Mouse (Mus musculus) A20 (cell line): ENCODE data around the gene Gnb1.

Source experiments
- DNase-seq: peaks from one replicate; pipeline ENCODE4 v3.0.0-alpha.2; 2011; ENCODE audit warnings: low read depth, low spot score

Gene Gnb1

DNA sequence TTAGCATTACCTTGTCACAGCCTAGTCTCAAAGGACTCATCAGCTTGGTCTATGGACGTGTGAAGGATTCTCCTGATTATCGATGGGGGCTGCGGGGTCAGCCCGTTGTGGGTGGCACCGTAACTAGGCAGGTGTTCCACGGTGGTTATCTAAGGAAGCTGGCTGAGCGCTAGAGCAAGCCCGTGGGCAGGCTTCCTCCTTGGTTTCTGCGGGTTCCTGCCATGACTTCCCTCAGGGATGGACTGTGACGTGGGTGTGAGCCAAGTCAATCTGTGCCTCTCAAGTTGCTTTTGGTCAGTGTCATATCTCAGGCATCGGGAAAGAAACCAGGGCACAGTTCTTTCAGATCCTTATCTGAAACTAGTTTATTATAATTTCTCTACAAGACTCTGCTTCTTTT lies 83.8 kb downstream of the Gnb1 start:
- no peak for DNase-seq

DNA sequence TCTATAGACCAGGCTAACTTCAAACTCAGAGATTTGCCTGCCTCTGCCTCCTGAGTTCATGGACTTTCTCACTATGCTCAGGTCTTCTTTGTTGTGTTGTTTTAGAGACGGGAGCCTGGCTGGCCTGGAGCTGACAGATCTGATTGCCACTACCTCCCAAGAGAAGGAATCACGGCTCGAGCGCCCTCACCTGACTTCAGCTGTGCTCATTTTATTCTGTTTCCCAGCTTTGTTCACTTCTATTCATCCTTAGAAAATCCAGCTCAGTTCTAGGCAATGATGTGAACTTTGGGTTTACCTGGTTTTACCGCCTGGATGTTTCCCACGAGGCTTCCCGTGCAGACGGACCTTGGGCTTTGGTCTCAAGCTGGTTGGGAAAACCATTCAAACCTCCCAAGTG lies 84.4 kb downstream of the Gnb1 start:
- no peak for DNase-seq

DNA sequence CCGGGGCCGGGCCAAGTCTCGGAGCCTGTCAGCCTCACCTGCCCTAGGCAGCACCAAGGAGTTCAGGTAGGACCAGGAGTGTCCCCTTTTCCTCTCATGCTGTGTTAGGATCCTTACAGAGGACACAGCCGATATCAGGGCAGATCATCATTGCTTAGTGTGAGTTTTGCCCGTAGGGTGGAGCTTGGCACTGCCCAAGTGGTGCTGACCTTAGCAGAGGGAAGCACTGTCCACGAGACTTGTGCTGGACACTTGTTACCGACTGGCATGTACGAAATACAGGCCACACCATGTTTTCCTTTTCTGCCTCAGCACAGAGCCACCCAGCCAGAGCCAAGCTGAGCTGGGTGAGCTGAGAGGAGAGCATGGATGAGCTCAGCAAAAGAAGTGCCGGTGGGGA lies 86.0 kb downstream of the Gnb1 start:
- DNase-seq = no peak

DNA sequence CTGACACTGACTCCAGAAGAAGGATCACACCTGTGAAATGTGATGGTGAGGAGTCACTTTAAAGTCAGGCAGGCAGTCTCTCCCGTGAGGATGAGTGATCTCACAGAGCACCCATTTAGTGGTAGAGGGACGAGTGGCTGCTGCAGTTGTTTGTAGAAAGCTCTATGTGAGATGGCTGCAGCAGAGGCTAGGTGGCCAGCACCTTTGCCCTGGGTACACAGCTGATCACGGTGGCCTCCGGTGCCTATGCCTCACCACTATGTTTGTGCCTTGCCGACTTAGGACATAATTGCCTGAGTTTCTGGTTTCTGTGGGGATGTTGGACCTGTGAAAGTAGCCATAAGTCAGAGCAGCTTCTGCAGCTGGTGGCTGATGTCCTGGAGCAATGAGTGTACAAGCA lies 86.6 kb downstream of the Gnb1 start:
- DNase-seq = no peak

DNA sequence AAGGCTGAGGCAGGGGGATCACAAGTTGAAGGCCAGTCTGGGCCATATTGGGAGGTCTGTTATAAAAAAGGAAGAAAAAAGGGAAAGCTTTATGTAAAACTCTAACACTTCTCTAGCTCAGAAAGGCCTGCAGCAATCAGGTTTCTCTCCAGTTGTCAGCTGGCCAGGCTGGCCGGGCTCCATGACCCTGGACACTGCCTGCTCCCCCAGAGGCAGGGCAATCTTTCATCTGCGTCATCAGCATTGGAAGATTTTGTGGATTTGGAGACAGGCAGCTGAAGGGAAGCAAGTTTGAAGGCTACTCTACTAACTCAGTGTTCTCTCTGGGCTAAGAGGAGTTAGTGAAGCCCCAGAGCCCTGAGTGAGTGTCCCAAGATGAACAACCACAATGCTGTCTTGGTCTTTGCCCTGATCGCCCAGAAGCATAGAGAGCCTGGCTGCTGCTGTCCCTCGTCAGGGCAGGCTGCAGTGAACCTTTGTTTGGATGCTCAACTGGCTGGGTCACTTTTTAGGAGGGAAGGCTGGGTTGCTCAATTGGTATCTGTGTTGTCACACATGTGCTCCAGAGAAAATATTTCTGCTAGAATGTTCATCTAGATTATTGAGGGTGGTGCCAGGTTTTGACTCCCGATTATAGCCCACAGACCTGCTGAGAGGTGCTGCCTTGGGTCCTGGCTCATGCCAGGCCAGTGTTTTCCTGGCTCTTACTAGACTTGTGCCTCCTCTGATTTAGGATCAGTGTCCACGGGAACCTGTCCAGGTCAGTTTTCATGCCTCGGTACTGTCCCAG lies 87.4 kb downstream of the Gnb1 start:
- no peak for DNase-seq

DNA sequence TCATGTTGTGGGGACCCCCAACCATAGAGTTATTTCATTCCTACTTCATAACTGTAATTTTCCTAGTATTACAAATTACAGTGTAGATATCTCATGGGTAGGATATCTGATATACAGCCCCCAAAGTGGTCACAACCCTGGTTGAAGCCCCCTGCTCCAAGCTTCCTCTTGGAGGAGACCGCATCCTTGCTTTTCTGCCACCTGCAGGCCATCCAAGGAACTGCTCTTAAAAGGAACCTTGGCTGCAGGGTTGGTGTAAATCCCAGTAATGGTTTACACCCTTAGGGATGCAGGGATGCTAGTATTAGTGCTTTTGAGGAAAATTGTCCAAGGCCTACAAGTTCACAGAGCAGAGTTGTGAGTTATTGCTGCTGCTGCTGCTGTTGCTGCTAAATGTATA lies 89.3 kb downstream of the Gnb1 start:
- DNase-seq = peak; percentile 43

DNA sequence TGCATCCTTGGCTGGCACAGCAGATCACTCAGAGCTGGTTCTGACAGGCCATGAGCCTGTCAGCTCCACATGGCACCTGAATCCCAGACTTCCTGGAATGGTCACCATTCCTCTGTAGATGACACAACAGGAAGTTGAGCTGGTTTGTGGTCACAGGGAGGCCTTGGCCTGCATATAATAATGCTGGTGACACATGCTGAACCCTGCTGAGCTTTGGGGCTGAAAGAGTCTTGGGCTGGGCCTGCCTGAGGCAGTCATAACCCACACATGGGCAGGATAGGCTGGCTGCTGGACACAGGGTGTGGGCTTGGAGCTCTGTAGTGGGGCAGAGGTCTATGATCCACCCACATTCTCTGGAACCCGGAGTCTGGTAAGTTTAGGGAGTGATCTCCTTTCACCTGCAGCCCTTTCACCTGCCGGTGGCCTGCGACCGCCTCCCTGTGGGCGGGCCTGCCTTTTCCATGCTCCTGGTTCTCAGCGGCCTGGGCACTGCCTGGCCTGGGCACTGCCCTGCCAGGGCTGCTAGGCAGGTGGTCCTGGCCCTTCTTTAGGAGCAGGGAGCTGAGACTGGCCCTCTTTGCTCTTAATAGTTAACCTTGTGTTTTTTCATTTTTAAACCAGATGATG lies 91.2 kb downstream of the Gnb1 start:
- no peak for DNase-seq

DNA sequence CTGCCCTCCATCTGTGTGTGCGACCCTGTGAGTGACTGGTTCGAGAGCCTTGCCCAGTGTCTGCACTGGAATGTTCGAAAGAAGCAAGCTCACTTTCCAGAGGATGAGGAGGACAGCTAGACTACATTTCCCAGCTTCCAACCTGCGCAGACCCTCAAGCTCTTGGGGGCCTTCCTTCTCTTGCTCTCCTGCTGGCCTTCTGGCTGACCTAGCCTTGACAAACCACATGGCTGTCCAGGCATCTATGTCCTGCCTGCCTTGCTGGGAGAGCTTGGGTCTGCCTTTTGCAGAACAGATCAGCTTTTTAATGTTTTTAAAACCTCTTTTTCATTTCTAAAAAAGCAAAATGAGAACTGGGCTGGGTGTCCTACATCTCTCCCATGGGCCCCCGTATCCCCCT lies 98.2 kb downstream of the Gnb1 start:
- no peak for DNase-seq

DNA sequence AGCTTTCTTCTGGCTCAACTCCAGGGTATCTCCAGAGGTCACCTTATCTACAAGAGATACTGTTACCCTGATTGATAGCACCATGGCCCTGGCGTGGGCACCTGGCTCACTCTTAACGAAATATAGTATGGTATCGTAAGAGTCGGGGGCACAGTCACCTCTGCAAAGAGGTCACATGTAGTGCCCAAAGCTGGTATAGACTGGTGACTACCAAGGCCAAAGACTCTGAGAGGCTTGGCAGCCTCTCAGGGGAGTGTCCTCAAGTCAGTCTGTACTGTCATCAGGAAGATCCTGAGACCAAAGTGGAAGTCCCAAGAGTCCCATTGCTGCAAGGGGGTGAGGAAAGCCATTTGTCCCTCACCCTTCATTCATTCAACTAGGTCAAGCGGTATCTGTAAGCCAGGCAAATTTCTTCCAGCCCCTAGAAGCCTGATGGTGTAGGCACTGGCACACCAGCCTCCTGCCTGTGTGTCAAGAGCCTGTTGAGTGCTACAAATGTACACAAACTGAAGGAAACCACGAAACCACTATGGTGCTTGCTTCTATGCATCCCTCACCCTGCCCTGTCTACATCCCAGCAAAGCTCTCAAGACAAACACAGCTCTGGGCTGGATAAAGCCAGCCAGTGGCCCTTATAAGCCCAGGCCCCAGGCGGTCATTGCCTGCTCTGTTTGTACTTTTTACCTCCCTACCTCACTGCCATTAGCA lies 100.0 kb downstream of the Gnb1 start:
- DNase-seq = no peak

DNA sequence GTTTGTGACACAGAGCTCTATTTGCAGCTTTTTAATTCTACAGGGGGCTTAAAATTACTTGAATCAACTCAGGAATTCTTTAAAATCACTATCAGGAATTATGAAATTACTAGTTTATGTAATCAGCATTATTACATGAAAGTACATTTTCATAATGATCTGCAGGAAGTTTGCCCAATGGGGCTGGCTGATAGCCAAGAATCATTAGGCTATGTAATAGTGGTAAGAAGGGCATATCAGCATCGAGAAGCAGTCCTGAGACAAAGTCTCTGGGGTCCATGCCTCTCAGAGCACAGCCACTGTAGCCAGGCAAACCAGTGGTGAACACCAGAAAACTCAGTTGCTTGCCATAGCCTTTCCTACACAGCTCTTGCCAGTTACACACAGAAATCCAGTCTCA lies 102.6 kb downstream of the Gnb1 start:
- DNase-seq = no peak

DNA sequence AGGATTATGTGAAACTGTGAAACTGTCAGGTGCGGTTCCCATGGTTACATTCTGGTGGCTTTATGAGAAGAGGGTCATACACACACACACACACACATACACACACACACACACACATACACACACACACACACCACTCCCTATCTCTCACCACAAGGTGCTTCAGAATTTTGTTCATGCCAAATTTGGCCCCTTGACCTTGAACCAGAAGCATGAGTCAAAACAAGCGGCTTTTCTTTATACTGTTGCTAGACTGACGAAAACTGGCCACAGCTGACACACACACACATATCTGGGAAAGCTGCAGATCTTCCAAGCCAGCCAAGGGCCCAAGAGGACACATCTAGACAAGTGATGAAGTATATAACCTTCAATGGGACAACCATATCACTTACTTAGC lies 104.6 kb downstream of the Gnb1 start:
- DNase-seq = no peak

DNA sequence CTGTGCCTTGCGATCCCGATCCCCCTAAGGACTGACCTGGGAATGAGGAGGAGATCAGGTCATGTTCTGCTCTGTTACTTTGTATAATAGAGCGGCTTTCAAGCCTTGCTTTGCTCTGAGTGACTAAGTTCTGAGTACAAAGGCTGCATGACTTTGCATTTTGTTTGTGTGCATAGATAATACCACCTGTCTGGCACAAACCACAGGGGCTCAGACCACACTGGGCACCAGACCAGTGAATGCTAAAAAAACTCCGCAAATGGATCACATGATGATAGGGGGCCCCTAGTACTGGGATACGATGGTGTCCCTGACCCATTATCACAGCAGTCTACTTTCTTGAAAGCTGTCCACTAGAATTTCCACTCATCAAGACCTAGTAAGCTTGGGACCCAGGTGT lies 105.4 kb downstream of the Gnb1 start:
- DNase-seq = peak; percentile 39

DNA sequence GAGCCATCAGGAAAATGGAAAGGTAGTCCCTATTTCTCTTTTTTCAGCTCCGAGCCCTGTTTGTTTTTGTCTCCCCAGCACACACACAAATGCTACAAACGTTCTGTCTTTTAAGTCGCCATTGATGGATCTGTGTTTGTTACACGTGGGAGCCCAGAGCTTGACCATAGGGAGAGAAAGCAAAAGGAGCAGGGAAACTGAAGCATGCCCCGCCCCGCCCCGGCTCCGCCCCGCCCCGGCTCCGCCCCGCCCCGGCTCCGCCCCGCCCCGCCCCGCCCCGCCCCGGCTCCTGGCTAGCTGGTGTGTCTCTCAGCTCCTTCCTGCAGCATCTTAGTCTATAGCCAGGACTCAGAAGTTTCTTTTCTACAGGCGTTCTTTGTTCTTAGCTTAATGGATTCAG lies 107.4 kb downstream of the Gnb1 start:
- no peak for DNase-seq

DNA sequence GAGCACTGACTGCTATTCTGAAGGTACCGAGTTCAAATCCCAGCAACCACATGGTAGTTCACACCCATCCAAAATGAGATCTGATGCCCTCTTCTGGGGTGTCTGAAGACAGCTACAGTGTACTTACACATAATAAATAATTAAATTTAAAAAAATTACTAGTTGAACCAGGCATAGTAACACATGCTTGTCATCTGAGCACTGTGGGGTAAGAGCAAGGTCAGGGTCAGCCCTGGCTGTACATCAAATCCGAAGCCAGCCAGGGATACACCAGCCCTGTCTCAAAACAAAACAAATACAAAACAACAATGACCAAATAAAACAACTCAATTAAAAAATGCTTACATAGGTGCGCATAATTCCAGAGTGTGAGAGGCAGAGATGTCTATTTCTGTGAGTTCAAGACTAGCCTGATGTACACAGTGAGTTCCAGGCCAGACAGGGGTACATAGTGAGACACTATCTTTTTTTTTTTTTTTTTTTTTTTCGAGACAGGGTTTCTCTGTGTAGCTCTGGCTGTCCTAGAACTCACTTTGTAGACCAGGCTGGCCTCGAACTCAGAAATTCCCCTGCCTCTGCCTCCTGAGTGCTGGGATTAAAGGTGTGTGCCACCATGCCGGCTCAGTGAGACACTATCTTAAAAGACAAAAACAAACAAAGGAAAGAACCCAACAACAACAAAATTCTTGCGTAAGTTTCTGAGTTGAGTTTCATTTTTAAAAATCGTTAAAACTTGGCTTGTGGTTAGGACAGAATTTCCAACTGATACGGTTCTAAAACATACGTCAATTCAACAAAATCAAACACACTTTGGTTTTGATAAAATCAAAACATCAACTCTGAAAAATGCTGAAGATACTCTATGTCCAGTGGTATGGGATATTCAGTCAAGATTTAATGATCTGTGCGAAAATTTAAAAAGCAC lies 109.0 kb downstream of the Gnb1 start:
- DNase-seq = peak; percentile 25

DNA sequence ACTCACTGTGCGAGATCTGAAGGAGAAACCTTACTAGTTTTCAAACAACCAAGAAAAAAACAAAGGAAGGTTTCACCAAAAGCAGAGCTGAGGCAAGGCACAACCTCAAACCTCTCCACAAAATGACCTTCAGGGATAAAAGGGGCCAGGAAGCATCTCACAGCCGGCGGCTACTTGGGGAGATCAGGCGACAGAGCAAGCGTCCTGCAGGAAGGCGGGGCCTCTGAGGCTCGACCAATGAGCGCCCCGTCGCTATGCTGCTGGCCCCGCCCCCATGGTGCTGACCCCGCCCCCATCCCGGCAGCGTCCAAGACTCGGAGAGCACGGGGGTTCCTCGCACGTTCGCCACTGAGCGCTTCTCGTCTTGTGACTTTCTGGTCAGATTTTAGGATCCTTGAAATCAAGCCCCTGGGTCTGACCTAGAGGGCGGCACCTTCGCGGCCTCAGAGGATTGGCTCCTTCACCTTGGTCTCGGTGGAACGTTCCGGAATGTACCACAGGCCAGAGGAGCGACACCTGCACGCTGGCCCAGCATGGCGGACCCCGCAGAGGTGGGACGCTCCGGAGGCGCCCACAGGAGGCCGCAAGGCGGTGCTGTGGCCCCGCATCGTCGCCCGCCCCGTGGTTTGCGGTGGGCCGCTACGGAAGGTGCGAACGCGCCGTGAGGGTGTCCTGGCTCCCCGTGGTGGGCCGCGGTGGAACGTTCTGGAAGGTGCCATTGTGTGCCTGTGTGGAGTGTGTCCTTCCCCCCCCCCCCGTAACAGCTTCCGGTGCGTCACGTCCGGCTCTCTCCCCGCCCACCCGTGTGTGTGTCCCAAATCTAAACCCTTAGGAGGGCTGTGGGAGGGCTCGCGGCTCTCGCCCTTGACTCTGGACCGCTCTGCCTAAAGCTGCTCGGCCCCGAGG lies 110.2 kb downstream of the Gnb1 start, which contains the start of gene Slc35e2:
Slc35e2 (plus strand) TSS at position 326 of the 906 bp plus-strand sequence.
- peak; percentile 98 for DNase-seq

DNA sequence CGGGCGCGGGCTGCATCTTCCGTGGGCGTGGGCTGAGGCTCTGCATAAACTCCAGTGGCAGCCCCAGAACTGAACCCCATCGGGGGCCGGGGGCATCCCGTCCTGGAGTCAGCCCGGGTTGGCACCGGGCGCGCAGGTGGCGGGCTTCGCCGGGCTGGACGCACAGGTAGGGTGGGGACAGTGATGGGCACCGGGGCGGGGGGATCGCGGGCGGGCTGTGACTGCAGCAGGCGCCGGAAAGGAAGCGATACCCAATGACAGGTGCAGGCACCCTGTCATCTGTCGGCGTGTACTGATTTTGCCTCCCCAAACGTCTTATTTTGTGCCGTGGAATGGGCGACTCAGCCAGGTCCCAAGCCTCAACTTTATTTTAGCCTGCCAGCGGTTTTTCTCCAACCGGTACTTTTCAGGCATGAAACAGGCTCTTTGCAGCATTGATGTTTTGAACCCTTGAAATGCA lies 110.9 kb downstream of the Gnb1 start:
- no peak for DNase-seq

DNA sequence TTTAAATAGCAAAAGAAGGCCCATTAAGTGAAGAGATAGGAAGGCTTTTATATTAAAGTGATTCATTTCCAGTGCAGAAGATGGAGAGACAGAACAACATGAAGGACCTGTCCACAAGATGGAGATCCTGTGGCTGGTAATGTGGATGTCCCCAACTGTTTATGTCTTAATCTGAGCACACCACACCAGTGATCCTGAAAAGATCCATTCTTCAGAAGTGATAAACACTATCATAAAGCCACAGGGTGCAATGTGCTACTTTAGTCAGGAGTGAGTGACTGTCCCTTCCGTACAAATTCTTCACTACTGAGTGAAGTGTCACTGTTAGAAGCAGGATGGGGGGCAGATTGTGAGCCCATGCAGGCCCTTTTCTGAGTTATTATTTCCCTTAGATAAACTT lies 111.6 kb downstream of the Gnb1 start:
- no peak for DNase-seq

DNA sequence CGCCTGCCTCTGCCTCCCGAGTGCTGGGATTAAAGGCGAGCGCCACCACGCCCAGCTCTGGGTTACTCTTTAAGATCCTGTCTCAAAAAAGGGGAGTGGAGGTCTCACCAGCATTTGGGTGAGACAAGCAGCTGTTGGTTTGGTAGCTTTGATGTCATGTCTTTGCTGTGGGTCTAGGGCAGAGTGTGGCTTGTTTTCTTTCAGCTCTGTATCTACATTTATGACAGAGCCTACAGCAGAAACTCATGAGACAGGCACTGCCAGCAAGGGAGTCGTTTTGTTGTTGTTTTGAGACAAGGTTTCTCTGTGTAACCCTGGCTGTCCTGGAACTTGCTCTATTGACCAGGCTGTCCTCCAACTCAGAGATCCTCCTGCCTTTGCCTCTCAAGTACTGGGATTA lies 112.6 kb downstream of the Gnb1 start:
- DNase-seq = no peak

DNA sequence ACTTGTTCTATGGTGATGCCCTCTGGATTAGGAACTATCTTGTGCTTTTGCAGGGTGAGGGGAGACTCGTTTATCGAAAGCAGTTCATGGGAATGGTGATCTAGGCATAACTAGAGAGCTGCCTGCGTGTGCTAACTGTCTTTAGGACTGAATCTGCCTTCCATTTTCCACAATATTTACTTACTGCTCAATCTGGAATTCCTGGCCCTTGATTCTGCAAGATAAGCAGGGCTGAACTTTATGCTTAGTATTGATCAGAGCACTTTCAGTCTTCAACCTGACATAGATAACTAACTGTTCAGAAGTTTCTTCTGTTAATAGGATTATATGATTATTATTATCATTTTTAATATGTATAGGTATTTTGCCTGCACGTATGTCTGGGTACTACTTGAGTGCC lies 114.0 kb downstream of the Gnb1 start:
- DNase-seq = no peak

DNA sequence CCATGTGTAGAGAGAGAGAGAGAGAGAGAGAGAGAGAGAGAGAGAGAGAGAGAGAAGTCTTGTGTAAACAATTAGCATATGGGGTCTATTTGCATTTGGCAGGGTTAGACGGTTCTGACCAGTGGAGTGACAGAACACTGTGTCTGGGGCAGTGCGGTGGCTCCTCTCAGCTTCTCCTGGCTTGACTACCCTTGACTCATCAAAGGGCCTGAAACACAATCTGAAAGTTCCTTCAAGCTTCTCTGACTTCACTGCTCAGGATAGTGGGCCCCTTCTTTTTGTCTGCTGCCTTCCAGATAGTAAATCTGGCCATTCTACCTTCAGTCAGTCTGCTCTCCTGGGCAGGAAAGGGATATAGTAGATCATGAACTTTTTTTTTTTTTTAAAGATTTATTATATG lies 115.7 kb downstream of the Gnb1 start:
- no peak for DNase-seq
